ENCODE assay signal across 8 mouse cellular contexts in the genomic region with DNA sequence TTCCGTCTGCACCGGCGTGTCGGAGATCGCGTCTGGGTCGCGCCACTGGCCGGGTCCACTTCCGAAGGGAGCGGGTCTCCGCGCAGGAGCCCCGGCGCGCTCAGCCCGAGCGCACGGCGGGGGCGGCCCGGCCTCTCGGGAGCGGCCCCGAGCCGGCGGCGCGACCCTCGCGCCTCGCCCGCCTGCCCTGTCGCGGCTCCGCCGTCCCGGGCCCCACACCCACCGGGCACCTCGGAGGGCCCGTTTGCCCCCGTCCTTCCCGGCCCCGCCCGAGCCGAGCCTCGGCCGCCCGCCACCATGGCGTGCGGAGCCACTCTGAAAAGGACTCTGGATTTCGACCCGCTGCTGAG. TPM values are rescaled to one million over a fixed set of nuclear protein-coding genes. Genes with fewer than 3 reads are reported as not detected.
A peak's percentile ranks its signal among the peaks of the same experiment; 100 is the strongest.
DNase-seq lines count a peak whose midpoint lies in the region; ATAC-seq and TF ChIP-seq lines count a peak whose summit lies in the region.

A gene (plus strand): TSS at position 190 of the 350 bp plus-strand sequence.

- peak within 1 kb of the TSS; percentile 95 for H3K9ac ChIP-seq in limb, embryonic 11.5 days (ENCODE audit: low read length)

- peak within 1 kb of the TSS; percentile 90 for H3ac ChIP-seq in myocyte (ENCODE audit: control insufficient read depth, insufficient read length)

- peaks cover 15% of the 10 kb centered on the region; the same call in 1 of the 2 replicates for H3K9me3 ChIP-seq in E14TG2a.4 (ENCODE audit: low read length)
- no peaks in the 10 kb centered on the region for H3K9me3 ChIP-seq in erythroblast, embryonic 14.5 days (ENCODE audit: control insufficient read depth, low read length)
- H3K9me3 ChIP-seq in limb, embryonic 11.5 days (ENCODE audit: control insufficient read depth, low read length): no peaks in the 10 kb centered on the region

- DNase-seq in embryo, embryonic 11.5 days (ENCODE audit: low read depth, low spot score): peak; percentile 3
- no peak for DNase-seq in embryo, embryonic 10 days (ENCODE audit: low spot score)
- no peak for DNase-seq in heart, postnatal 14 days
- no peak for DNase-seq in limb, embryonic 11.5 days (ENCODE audit: low spot score)
- DNase-seq in spleen, postnatal 10 days (ENCODE audit: low spot score in 2 of 2): no peak

- TF ChIP-seq CTCF in E14TG2a.4 (conservative IDR thresholded peaks at IDR 0.05; ENCODE audit: low read length): no peak

- no peak for TF ChIP-seq POLR2A in myocyte (IDR thresholded peaks at IDR 0.05; ENCODE audit: insufficient read length, low read depth)

- ATAC-seq in limb, embryonic 11.5 days (ENCODE audit: insufficient number of reproducible peaks, low FRiP score, low TSS enrichment, low read depth): peak; percentile 63

- peak within 1 kb of the TSS; percentile 91 for H3K27ac ChIP-seq in limb, embryonic 11.5 days (replicated peaks; ENCODE audit: low read depth, low read length)

- peaks cover 38% of the 10 kb centered on the region for H3K79me2 ChIP-seq in myocyte (ENCODE audit: control insufficient read depth, insufficient read depth)

- peaks cover 37% of the 10 kb centered on the region for H3K4me1 ChIP-seq in E14TG2a.4 (replicated peaks; ENCODE audit: low read depth, low read length)
- H3K4me1 ChIP-seq in erythroblast, embryonic 14.5 days (ENCODE audit: control insufficient read depth): peaks cover 24% of the 10 kb centered on the region
- no peaks in the 10 kb centered on the region for H3K4me1 ChIP-seq in limb, embryonic 11.5 days (ENCODE audit: control insufficient read depth, insufficient read depth, low read length)

- H3K4me3 ChIP-seq in E14TG2a.4 (replicated peaks; ENCODE audit: low read length) (peak within 1 kb of the TSS; percentile 91), myocyte (peak within 1 kb of the TSS; percentile 54)
- peak within 1 kb of the TSS; percentile 99 for H3K4me3 ChIP-seq in erythroblast, embryonic 14.5 days (replicated peaks)
- H3K4me3 ChIP-seq in limb, embryonic 11.5 days (ENCODE audit: low read depth, low read length): peak within 1 kb of the TSS; percentile 93

- under 1% methylated on average over 45 of the region's 53 CpGs for WGBS in limb, embryonic 11.5 days

- H3K27me3 ChIP-seq in E14TG2a.4 (ENCODE audit: insufficient read depth, low read length) (no peaks in the 10 kb centered on the region), myocyte (ENCODE audit: control insufficient read depth, insufficient read depth, insufficient read length) (no peaks in the 10 kb centered on the region)
- H3K27me3 ChIP-seq in erythroblast, embryonic 14.5 days (ENCODE audit: control insufficient read depth): no peaks in the 10 kb centered on the region
- no peaks in the 10 kb centered on the region for H3K27me3 ChIP-seq in limb, embryonic 11.5 days (ENCODE audit: control insufficient read depth, insufficient read depth, low read length)

- intact Hi-C loops in heart, postnatal 14 days (cut with DNase I): loop anchor here (2.0 kb wide), 1 partner anchor 60 kb away; no protein-coding TSS in a partner anchor

- H3K4me2 ChIP-seq in limb, embryonic 11.5 days (ENCODE audit: low read depth, severe bottlenecking): peak within 1 kb of the TSS; percentile 63
- H3K4me2 ChIP-seq in myocyte (ENCODE audit: low read depth): peak within 1 kb of the TSS; percentile 87

- peaks cover 15% of the 10 kb centered on the region for H3K36me3 ChIP-seq in E14TG2a.4 (ENCODE audit: insufficient read depth, low read length)
- H3K36me3 ChIP-seq in erythroblast, embryonic 14.5 days (ENCODE audit: control insufficient read depth): peaks cover 15% of the 10 kb centered on the region
- H3K36me3 ChIP-seq in limb, embryonic 11.5 days (ENCODE audit: control insufficient read depth, insufficient read depth, low read length): no peaks in the 10 kb centered on the region; the same call in 1 of the 2 replicates
- peaks cover 5% of the 10 kb centered on the region for H3K36me3 ChIP-seq in myocyte (ENCODE audit: control insufficient read depth, insufficient read depth)

TF ChIP-seq in myocyte, 11 proteins besides CTCF, POLR2A, EP300 and RAD21:
- TF ChIP-seq USF1 (IDR thresholded peaks at IDR 0.05; ENCODE audit: low read depth) (no peak), MYOD1 (IDR thresholded peaks at IDR 0.05; ENCODE audit: control insufficient read depth in 1 of 3, insufficient read length in 2 of 3, low read depth in 2 of 3) (no peak), MYOG (IDR thresholded peaks at IDR 0.05; ENCODE audit: control insufficient read depth in 1 of 3, insufficient read depth in 1 of 3, insufficient read length in 2 of 3, low read depth in 2 of 3) (no peak), REST (IDR thresholded peaks at IDR 0.05; ENCODE audit: insufficient read depth, insufficient read length) (no peak), POLR2AphosphoS2 (IDR thresholded peaks at IDR 0.05; ENCODE audit: insufficient read length, low read depth) (no peak), E2F4 (IDR thresholded peaks at IDR 0.05; ENCODE audit: insufficient read depth) (no peak), SRF (IDR thresholded peaks at IDR 0.05; ENCODE audit: control insufficient read depth, insufficient read length, low read depth) (no peak), MAX (IDR thresholded peaks at IDR 0.05; ENCODE audit: low read depth) (no peak), TCF3 (IDR thresholded peaks at IDR 0.05; ENCODE audit: insufficient read length, low read depth) (no peak), TCF12 (IDR thresholded peaks at IDR 0.05; ENCODE audit: insufficient read depth, poor library complexity, severe bottlenecking) (no peak), CEBPB (IDR thresholded peaks at IDR 0.05; ENCODE audit: insufficient read depth, poor library complexity, severe bottlenecking) (no peak)
TF ChIP-seq in myocyte: peak in this region for 0.

RNA-seq across cellular contexts. Expression of the gene that starts here (rescaled TPM):
- 9.7 and 12.5 TPM in 2 replicates for polyA plus RNA-seq in erythroblast, embryonic 14.5 days (2012)
- 10 to 100 TPM; 55.5 to 56.6 TPM for total RNA-seq in heart, postnatal 14 days (2021)
- polyA plus RNA-seq in limb, embryonic 11.5 days (2014; fragmentation: Nextera tagmentation; extraction: Ambion mirVana): 77.8 and 84.0 TPM in 2 replicates
- 97.4 TPM for polyA plus RNA-seq in myocyte (2012; fragmentation: generic; extraction: Trizol)
